Mouse (Mus musculus) ES-CJ7 (cell line): Measurements from ENCODE around the gene Pcp4.

ENCODE experiments used
- DNase-seq: peaks from one replicate; pipeline ENCODE4 v3.0.0; 2011; ENCODE audit warnings: low read depth, low spot score

Gene Pcp4

GRCm38 (mm10) chr16:96487007-96487684 lies 19.7 kb downstream of the Pcp4 start:
- DNase-seq = no peak

- no peak for DNase-seq
Observed at GRCm38 (mm10) chr16:96488038-96488437, 20.6 kb downstream of the Pcp4 start.

GRCm38 (mm10) chr16:96491530-96491929 lies 24.1 kb downstream of the Pcp4 start:
- no peak for DNase-seq

DNA sequence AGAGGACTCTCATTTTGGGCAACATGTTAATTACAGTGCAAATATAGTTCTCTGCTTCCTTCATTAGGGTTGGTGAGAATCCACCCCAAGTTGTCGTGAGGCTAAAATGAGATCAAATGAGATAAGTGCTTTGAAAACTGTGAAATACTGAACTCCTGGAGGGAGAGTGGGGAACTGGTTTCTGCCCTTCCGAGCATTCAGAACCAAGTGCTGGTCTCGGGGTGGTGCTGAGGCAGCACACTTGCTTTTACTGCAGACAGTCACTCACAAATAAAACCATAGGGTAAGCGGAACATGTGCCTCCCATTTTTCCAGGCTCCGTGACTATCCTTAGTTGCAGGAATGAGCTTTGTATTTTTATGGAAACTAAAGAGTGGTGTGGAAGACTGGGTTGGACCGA lies 26.7 kb downstream of the Pcp4 start:
- DNase-seq = no peak

- DNase-seq = no peak
Observed at GRCm38 (mm10) chr16:96498951-96499350, 31.5 kb downstream of the Pcp4 start.

DNA sequence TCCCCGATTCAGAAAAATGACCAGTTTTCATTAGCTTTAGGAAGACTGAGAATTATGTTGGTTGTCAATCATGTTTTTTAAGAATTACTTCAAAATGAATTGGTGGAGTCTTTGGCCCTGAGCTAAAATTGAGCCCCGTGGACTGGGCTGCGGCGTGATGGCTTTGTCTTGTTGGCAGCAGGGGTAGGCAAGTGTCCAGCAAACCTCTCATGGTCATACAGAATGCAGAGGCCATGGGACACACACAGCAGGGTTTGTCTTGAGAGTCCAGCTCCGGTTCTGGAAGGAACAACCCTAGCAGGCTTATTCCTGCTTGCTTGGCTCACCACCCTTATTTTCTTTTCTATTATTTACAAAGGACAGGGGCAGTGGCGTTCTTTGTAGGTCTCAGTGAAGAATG lies 33.8 kb downstream of the Pcp4 start:
- no peak for DNase-seq

GRCm38 (mm10) chr16:96502586-96502985 lies 35.2 kb downstream of the Pcp4 start:
- no peak for DNase-seq

GRCm38 (mm10) chr16:96514466-96514865 lies 47.1 kb downstream of the Pcp4 start:
- no peak for DNase-seq

DNA sequence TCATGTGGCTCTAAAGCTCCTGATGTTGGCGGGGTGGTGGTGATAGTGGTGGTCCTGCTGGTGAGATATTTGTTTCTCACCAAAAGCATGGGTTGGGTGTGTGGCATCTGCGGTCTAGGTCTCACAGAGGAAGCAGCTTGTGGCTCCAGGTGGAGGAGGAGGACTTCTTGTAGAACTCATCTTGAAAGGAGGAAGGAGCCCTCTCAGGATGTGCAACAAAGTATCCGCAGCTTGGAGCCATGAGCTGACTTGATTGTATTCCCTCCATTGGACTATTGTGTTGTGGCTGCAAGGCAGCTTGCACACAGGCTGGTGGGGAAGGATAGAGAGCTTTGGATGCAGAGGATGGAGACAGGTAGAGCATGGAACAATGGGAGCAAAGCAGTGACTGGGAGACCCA lies 60.1 kb downstream of the Pcp4 start:
- DNase-seq = no peak

GRCm38 (mm10) chr16:96528471-96528870 lies 61.1 kb downstream of the Pcp4 start:
- no peak for DNase-seq

DNA sequence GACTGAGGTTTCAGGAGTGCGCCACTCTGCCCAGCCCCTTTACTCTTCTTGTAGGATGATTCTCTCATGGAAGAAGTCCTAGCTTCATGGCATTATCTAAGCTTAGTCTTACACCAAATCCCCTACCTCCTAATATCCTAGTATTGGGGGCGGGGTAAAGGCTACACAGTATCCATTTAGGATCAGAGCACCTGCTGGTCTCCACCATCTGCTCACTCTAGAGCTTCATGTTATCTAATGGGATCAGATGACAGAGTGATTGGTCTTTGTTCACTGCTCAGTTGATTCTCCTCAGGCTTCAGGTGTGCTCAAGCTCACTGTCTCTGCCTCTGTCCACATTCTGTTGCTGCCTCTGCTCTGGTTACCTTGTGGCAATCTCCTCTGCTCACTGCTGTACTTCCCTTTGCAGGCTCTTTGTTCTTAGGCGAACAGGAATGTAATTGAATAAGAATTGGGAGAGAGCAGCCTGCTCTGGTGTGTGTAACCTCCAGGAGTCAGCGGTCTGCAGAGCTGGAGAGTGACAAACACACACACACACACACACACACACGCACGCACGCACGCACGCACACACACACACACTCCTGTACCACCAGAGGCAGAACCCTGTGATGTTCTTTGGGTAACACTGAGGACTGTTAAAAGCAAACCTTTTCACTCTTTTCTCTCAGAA lies 62.6 kb downstream of the Pcp4 start:
- peak; percentile 5 for DNase-seq

DNA sequence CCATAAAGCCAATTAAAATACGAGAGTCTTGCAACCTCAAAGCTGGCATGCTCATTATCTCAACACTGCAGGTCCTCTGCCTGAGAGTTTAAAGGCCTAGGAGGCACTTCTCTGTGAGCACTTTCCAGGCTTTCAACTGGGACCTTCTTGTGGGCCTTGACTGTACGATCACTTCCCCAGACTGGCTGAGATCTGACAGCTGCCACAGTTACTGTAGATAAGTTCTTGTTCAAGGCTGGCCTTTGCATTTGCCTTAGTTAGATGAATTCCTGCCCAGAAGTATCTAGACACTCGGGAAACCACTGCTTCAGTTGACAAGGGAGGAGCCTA lies 63.1 kb downstream of the Pcp4 start:
- no peak for DNase-seq

DNA sequence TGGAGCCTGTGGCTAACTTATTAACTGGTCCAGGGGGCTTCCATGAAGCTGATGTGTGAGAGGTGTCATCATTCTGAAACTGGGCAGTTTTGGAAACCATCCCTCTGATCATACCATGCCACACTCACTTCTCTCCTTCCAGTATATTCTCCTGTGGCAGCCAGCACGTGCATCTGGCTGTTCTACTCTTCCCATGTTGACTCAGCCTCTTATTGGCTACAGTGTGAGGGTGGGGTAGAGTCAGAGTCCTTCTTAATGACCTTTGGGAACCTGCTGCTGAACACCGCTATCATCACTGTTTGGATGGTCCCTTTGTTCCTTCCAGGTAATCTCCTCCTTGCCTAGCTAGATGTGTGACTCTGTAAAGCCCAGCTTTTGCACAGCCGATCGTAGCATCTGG lies 63.6 kb downstream of the Pcp4 start:
- DNase-seq = no peak

DNA sequence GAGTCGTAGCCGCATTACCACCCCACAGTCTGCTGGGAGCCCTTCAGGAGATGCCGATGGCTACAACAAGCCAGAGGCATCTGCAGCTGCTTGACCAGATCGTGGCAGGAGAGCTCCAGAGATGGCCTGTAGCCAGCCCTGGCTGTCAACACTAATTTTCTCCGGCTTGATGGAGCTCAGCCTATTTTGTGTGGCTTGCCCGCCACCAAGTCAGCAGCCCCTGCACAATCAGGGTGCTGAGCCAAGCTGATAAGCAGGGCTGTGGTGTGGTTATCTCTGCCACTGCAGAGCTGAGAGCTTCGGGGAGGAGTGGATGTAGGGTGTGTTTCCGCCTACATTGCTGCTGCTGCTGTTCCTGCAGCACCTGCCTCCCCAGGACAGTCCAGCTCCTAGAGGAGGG lies 66.3 kb downstream of the Pcp4 start:
- no peak for DNase-seq

DNA sequence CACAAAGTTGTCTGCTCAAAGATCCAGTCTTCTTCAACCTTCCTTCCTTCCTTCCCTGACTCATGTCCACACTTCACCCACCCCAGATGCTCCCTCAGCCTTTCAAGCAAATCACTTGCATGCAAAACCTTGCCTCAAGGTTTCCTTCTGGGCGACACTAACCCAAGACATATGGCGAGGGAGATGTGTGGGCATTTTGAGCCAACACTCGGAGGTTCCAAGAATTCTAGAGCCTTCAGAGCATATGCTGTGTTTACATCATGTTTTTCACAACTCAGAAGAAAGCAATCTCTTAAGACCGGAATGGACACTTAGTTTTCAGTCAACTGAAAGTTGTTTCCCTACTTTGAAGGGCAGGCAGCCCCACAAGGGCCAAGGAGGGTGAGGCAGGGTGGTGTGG lies 67.9 kb downstream of the Pcp4 start:
- no peak for DNase-seq

GRCm38 (mm10) chr16:96536426-96536825 lies 69.0 kb downstream of the Pcp4 start:
- no peak for DNase-seq

- no peak for DNase-seq
Observed at GRCm38 (mm10) chr16:96539091-96539490, 71.7 kb downstream of the Pcp4 start.

GRCm38 (mm10) chr16:96541056-96541455 lies 73.7 kb downstream of the Pcp4 start:
- no peak for DNase-seq

DNA sequence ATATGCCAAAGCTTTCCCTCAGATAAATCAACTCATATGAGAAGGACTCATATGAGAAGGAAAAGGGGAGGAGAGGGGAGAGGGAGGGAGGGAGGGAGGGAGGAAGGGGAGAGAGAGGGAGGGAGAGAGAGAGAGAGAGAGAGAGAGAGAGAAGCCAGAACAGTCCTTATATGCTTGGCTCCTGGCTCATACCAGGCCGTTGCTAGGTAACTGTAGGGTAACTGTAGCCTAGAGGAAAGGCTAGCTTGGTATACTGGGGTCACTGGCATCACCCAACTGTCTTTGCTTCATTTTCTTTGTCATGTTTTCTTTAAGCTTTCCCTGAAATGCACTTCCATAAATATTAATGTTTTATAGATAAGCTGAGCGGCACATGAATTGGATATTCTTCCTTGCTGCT lies 85.3 kb downstream of the Pcp4 start:
- DNase-seq = no peak

DNA sequence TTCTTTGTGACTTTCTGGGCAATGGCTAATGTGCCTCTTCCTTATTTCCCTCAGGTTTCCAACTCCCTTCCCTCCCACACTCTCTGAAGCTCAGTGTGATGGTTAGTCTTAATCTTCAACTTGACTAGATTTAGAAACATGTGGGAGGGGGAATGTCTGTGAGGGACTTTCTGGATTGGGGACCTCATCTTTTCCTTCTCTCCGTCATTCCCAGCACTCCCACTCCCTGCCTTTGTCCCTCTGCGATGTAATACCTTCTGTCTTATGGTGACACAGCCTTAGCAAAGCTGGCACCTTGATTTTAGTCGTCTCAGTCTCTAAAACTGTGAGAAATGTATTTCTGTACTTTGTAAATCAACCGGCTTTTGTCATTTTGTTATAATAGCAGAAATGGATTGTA lies 88.0 kb downstream of the Pcp4 start:
- DNase-seq = no peak

- DNase-seq = no peak
Observed at GRCm38 (mm10) chr16:96556621-96557020, 89.2 kb downstream of the Pcp4 start.

- DNase-seq = no peak
Observed at GRCm38 (mm10) chr16:96558341-96558740, 90.9 kb downstream of the Pcp4 start.

DNA sequence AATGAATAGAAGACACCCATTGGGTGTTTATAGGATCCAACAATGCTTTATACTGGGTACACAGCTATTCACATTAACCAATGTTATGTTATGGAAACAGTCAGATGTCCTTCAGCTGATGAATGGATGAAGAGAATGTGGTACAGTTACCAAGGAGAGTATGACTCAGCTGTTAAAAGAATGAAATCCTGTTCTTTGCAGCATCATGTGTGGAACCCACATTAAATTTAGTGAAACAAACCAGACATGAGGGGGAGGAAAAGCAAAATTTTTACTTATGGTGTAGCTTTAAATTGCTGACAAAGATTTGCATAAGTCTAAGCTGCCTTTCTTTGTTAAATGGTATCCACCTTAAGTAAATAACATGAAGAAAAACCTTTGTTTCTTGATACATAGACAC lies 92.4 kb downstream of the Pcp4 start:
- DNase-seq = no peak
